Mouse (Mus musculus) G1E (cell line): ENCODE results near the gene Med13l.

Experiments used
- CTCF ChIP-seq: IDR thresholded peaks from 2 replicates; pipeline ENCODE4 v1.5.1; 2012; ENCODE audit warnings: low read depth, low read length, inconsistent platforms, mixed read lengths
- GATA1 ChIP-seq: IDR thresholded peaks from 2 replicates; pipeline ENCODE4 v1.6.1; 2012; ENCODE audit warnings: borderline replicate concordance, low read length, inconsistent platforms, mixed read lengths
- TAL1 ChIP-seq: conservative IDR thresholded peaks from 2 replicates; pipeline ENCODE4 v1.6.1; 2012; ENCODE audit warnings: low read depth, low read length, inconsistent platforms, mixed read lengths

GRCm38 (mm10) chr5:118666437-118667207 lies 106.1 kb downstream of the Med13l start:
- TF ChIP-seq CTCF, result no peak
- TF ChIP-seq TAL1, result no peak
- TF ChIP-seq GATA1, result no peak
